Mouse (Mus musculus): ENCODE measurements around the gene Dennd1c.

DNA sequence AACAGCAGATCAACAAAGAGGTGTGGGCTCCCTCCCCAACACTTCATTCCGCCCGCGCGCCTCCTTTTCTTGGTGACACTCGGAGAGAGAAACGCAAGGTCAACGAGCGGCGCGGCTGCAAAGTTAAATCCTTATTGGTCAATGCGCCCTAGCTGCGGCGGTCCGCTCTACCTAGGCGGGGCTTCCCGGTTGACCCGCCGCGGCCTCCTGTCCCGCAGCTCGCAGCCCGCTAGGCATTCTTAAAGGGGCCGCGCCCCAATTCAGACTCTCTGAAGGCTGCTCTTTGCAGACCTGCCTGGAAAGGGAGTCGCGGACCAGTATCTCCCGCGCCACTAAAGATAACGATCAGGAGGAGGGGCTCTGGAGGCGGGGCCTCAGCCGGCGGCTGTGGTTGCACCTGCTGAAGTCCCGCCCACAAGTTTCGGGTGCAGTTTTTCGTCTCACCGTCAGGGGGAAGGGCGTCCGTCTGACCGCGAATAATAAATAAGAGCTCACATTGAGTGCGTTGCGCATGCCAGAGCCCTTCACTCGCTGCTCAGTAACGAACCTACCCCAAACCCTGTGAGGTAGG lies 18.0 kb downstream of the Dennd1c start:
- TF ChIP-seq POLR2A (IDR thresholded peaks at IDR 0.05; ENCODE audit: borderline replicate concordance, extremely low read depth, insufficient read depth, insufficient read length, poor library complexity, severe bottlenecking) (0 out of 2 replicates have a peak, but pooled peaks have one; percentile 16), CTCF (IDR thresholded peaks at IDR 0.05; ENCODE audit: borderline replicate concordance, extremely low read depth, insufficient read depth, insufficient read length) (peak; percentile 78)

All from brain, embryonic 14.5 days (tissue).